Mouse (Mus musculus): Measurements from ENCODE around the gene Nat8f2. TPM values are rescaled to one million over a fixed set of nuclear protein-coding genes. Genes with fewer than 3 reads are reported as not detected.

Gene Nat8f2
- polyA plus RNA-seq, 1 experiment from 2014 or later: 0.01 TPM

DNA sequence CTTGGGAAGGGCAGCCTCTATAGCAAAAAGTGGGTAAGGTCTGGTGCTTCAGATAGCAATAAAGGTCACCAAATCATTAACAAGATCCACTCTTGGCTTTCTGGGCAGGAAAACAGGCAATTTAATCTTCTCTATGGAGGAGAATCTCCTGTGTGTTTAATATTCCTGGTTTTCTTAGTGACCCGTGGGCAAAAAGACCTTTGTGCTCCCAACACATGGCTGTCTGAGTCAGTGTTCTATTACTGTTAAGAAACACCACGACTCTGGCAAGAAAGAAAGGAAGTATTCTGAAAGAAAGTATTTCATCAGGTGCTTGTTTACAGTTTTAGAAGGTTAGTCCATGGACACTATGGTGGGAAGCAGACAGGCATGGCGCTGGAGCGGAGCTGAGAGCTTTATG lies 46.7 kb downstream of the Nat8f2 start:
- TF ChIP-seq CTCF (IDR thresholded peaks at IDR 0.05): no peak
- in situ Hi-C loops (cut with MboI; ENCODE audit: low pct_unique_long_range_greater_than_20kb): no loop called here
- H3K27me3 ChIP-seq: peaks cover 15% of the 10 kb centered on the region
- POLR2A ChIA-PET: no interaction called here
- no peak for DNase-seq (ENCODE audit: low read depth, low spot score)
- CTCF ChIA-PET: no interaction called here
- ATAC-seq: no peak

DNA sequence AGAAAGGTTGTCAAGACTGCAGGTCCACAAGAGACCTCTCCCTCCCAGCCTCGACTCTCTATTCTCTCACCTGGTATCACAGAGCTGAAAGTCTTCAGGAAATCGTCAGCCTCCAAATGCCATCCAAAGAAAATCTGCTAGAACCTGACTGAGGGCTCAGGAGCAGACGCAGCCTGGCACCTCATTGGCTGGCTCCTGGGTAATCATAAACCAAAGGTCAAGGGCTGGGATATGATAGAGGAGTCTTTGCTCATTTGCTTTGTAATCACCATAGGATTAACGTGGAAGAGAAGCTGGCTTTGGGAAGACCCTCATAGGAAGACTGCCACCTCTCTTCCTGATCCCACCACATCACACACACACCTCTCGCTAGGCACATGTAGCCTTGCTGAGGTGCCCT lies 48.1 kb downstream of the Nat8f2 start, which contains the start of the genes Nat8f6 and Nat8f5:
TSS of gene Nat8f6 (minus strand) at position 118 of the 400 bp plus-strand sequence.
TSS of gene Nat8f5 (minus strand) at position 136 of the 400 bp plus-strand sequence.
- in situ Hi-C loops (cut with MboI; ENCODE audit: low pct_unique_long_range_greater_than_20kb): no loop called here
- peaks cover 12% of the 10 kb centered on the region for H3K27me3 ChIP-seq
- ATAC-seq: no peak
- CTCF ChIA-PET: no interaction called here
- POLR2A ChIA-PET: no interaction called here
- DNase-seq (ENCODE audit: low read depth, low spot score): no peak
- no peak for TF ChIP-seq CTCF (IDR thresholded peaks at IDR 0.05)

- no peak for DNase-seq (ENCODE audit: low read depth, low spot score)
- no peak for ATAC-seq
- H3K27me3 ChIP-seq: peaks cover 5% of the 10 kb centered on the region
- CTCF ChIA-PET: no interaction called here
- POLR2A ChIA-PET: no interaction called here
- in situ Hi-C loops (cut with MboI; ENCODE audit: low pct_unique_long_range_greater_than_20kb): no loop called here
- no peak for TF ChIP-seq CTCF (IDR thresholded peaks at IDR 0.05)
Measured at GRCm38 (mm10) chr6:85818338-85818737, 50.6 kb downstream of the Nat8f2 start.

Other genes starting within 250 kb of the Nat8f2 start
- 0.24 TPM for gene Nat8f7, start 156.0 kb downstream of the Nat8f2 start, polyA plus RNA-seq (2021)
- gene Nat8f3, start 103.4 kb downstream of the Nat8f2 start, polyA plus RNA-seq (2021): 2.2 TPM
- gene Nat8f6, start 48.2 kb downstream of the Nat8f2 start, polyA plus RNA-seq (2021): 0.64 TPM
- not detected for gene Nat8f5, start 48.2 kb downstream of the Nat8f2 start, polyA plus RNA-seq (2021)
- gene Nat8, start 37.1 kb downstream of the Nat8f2 start, polyA plus RNA-seq (2021): 0.22 TPM
- gene Nat8f4, start 35.7 kb upstream of the Nat8f2 start, polyA plus RNA-seq (2021): 0.27 TPM
- 37.6 TPM for gene Tprkb, start 42.7 kb upstream of the Nat8f2 start, polyA plus RNA-seq (2021)
- gene Nat8f1, start 46.5 kb upstream of the Nat8f2 start, polyA plus RNA-seq (2021): 8.3 TPM
- 50.1 TPM for gene Dusp11, start 92.5 kb upstream of the Nat8f2 start, polyA plus RNA-seq (2021)
- gene Figla, start 147.0 kb upstream of the Nat8f2 start, polyA plus RNA-seq (2021): not detected
- 0.03 TPM for gene Add2, start 159.5 kb upstream of the Nat8f2 start, polyA plus RNA-seq (2021)